Mouse (Mus musculus): ENCODE data around the gene Cyb5r3. TPM values are rescaled to one million over a fixed set of nuclear protein-coding genes. Genes with fewer than 3 reads are reported as not detected.

Gene Cyb5r3
- 79.8 and 125 TPM in 2 replicates for polyA plus RNA-seq (2012; rRNA removed)

GRCm38 (mm10) chr15:83172492-83173429 is at the start of gene Cyb5r3:
Gene Cyb5r3, minus strand, starts transcription at chr15:83172592.

DNA sequence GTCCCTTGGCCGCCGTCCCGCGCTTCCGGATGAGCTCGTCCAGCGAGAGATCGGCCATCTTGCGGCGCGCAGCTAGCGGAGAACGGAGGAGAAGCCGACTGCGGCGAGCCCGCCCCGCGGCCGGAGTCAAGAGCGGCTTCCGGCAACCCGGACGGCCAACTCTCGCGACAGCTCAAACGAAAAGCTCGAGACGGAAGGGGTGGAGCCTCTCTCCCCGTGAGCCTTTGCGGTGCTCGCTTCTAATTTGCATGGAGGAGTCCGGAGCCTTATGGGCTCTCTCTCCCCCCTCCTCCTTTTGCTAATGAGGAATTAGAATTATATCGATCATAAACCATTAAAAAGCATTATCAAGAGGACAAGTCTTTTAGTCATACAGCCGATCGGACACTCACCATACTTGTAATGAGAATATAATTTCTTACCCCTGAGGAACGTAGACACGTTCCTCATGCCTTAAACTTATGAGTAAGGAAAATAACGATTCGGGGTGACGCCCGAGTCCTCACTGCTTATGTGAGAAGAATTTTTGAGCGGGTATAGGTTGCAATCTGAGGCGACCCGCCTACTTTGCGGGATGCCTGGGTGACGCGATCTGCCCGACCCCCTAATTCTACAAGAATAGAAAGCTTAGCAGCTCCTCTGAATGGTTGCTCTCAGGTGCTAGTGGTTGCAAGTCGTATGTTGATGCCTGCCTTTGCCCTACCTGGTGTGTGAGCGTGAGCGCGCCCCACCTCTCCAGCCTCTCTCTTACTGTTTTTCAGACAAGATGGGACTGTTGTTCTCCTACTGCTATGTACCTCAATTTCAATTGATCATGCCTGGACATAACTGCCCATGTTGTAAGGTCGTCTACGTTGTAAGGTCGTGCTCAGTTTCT is 23.0 kb downstream of the Cyb5r3 start, which contains the start of gene Poldip3:
TSS of gene Poldip3 (minus strand) at position 189 of the 877 bp plus-strand sequence.

GRCm38 (mm10) chr15:83122566-83123145 is 49.7 kb downstream of the Cyb5r3 start, which contains the start of gene Rrp7a:
Gene Rrp7a, minus strand, starts transcription at chr15:83122801.

Other genes with a start within 250 kb of the Cyb5r3 start
- 25.4 and 31.7 TPM in 2 replicates for gene Tcf20, start 184.7 kb downstream of the Cyb5r3 start, polyA plus RNA-seq (2012; rRNA removed)
- gene Nfam1, start 139.3 kb downstream of the Cyb5r3 start, polyA plus RNA-seq (2012; rRNA removed): 2.3 and 2.9 TPM in 2 replicates
- gene Serhl, start 83.1 kb downstream of the Cyb5r3 start, polyA plus RNA-seq (2012; rRNA removed): 22.8 and 27.2 TPM in 2 replicates
- 71.7 and 86.4 TPM in 2 replicates for gene Rrp7a, start 49.8 kb downstream of the Cyb5r3 start, polyA plus RNA-seq (2012; rRNA removed)
- 93.2 and 107 TPM in 2 replicates for gene Poldip3, start 23.2 kb downstream of the Cyb5r3 start, polyA plus RNA-seq (2012; rRNA removed)
- gene A4galt, start 79.2 kb upstream of the Cyb5r3 start, polyA plus RNA-seq (2012; rRNA removed): 0.73 and 1.2 TPM in 2 replicates
- 21.1 and 24.9 TPM in 2 replicates for gene Arfgap3, start 177.7 kb upstream of the Cyb5r3 start, polyA plus RNA-seq (2012; rRNA removed)